Mouse (Mus musculus) CH12.LX (cell line): ENCODE measurements at regions not wholly inside any gene's neighbourhood (a gene's known extent, or its start where the extent isn't known, plus 50 kb on each side); places are given as distances from the start of the nearest gene placed in this dataset.

Source experiments
- DNase-seq: peaks from one replicate; pipeline ENCODE4 v3.0.0-alpha.2; 2013; ENCODE audit errors: extremely low read depth
- H3K27ac ChIP-seq: 2 replicates; pipeline ENCODE4 v1.5.1; 2012; ENCODE audit warnings: low read depth, mild to moderate bottlenecking, control low read depth, moderate library complexity; ENCODE audit not compliant: insufficient read depth
- H3K27me3 ChIP-seq: replicated peaks from 2 replicates; pipeline ENCODE3; 2012; ENCODE audit warnings: inconsistent platforms
- H3K36me3 ChIP-seq, 2 experiments: replicated peaks in 1 of 2; 2 replicates each; pipeline versions ENCODE3 to v1.6.1; 2012; ENCODE audit warnings: inconsistent platforms in 1 of 2, low read length in 1 of 2, mild to moderate bottlenecking in 1 of 2, mixed read lengths in 1 of 2, moderate library complexity in 1 of 2; ENCODE audit not compliant: control insufficient read depth in 1 of 2, insufficient read depth in 1 of 2
- H3K4me1 ChIP-seq, 2 experiments: 2 replicates each; pipeline ENCODE4 v1.6.1; 2012; ENCODE audit warnings: inconsistent platforms in 1 of 2, moderate library complexity in 1 of 2; ENCODE audit not compliant: insufficient read depth in 2 of 2, control insufficient read depth in 1 of 2
- H3K4me2 ChIP-seq: 2 replicates; pipeline ENCODE4 v1.6.1; 2012; ENCODE audit warnings: low read depth, mild to moderate bottlenecking, control low read depth; ENCODE audit not compliant: poor library complexity, insufficient read depth, severe bottlenecking
- H3K4me3 ChIP-seq, 3 experiments: fragments of 150-350 bp in 1 of 3; sonication (generic) in 1 of 3; replicated peaks in 1 of 3; 2 replicates each; pipeline versions ENCODE3 to v1.5.1; 2011 to 2012; ENCODE audit warnings: low read depth in 2 of 3, low read length in 2 of 3, mild to moderate bottlenecking in 2 of 3, moderate library complexity in 2 of 3, control low read depth in 1 of 3, improper control_type of control experiment in 1 of 3, inconsistent platforms in 1 of 3, mixed read lengths in 1 of 3; ENCODE audit not compliant: poor library complexity in 1 of 3
- H3K79me2 ChIP-seq: replicated peaks from 2 replicates; pipeline ENCODE4 v1.6.1; 2012; ENCODE audit warnings: mild to moderate bottlenecking, moderate library complexity; ENCODE audit not compliant: control insufficient read depth, poor library complexity, insufficient read depth, severe bottlenecking; ENCODE audit errors: extremely low read depth
- H3K9ac ChIP-seq: 2 replicates; pipeline ENCODE4 v1.6.1; 2012; ENCODE audit warnings: low read depth, mild to moderate bottlenecking, control low read depth, moderate library complexity; ENCODE audit not compliant: insufficient read depth
- H3K9me3 ChIP-seq: replicated peaks from 2 replicates; pipeline ENCODE3; 2012; ENCODE audit warnings: low read length, inconsistent platforms, mixed read lengths
- BHLHE40 ChIP-seq: IDR thresholded peaks from 2 replicates; pipeline ENCODE4 v1.6.1; 2011; ENCODE audit warnings: mild to moderate bottlenecking, low read depth, low read length, improper control_type of control experiment
- CTCF ChIP-seq, 2 experiments: IDR thresholded peaks in 1 of 2; conservative IDR thresholded peaks in 1 of 2; 2 replicates each; pipeline ENCODE4 v1.5.1; 2011 to 2012; ENCODE audit warnings: low read depth in 2 of 2, low read length in 2 of 2, improper control_type of control experiment in 1 of 2, inconsistent platforms in 1 of 2, mild to moderate bottlenecking in 1 of 2, moderate library complexity in 1 of 2
- EP300 ChIP-seq: IDR thresholded peaks from 2 replicates; pipeline ENCODE4 v1.6.1; 2011; ENCODE audit warnings: low read length, improper control_type of control experiment
- ETS1 ChIP-seq: conservative IDR thresholded peaks from 2 replicates; pipeline ENCODE4 v1.6.1; 2012; ENCODE audit warnings: low read depth, mild to moderate bottlenecking, inconsistent platforms, low read length, improper control_type of control experiment, moderate library complexity
- HCFC1 ChIP-seq: IDR thresholded peaks from 2 replicates; pipeline ENCODE4 v1.6.1; 2012; ENCODE audit warnings: low read depth, mild to moderate bottlenecking, inconsistent platforms, low read length, improper control_type of control experiment
- IRF4 ChIP-seq: IDR thresholded peaks from 2 replicates; pipeline ENCODE4 v1.6.1; 2014; ENCODE audit warnings: low read depth, mild to moderate bottlenecking, inconsistent platforms, low read length, improper control_type of control experiment
- JUN ChIP-seq: IDR thresholded peaks from 2 replicates; pipeline ENCODE4 v1.6.1; 2011; ENCODE audit warnings: low read depth, mild to moderate bottlenecking, low read length, improper control_type of control experiment, moderate library complexity; ENCODE audit not compliant: insufficient read depth
- KAT2A ChIP-seq: IDR thresholded peaks from 2 replicates; pipeline ENCODE4 v1.6.1; 2012; ENCODE audit warnings: low read length, improper control_type of control experiment, inconsistent platforms; ENCODE audit not compliant: insufficient replicate concordance
- MAZ ChIP-seq: IDR thresholded peaks from 2 replicates; pipeline ENCODE4 v1.6.1; 2012; ENCODE audit warnings: low read depth, mild to moderate bottlenecking, inconsistent platforms, low read length, improper control_type of control experiment, moderate library complexity
- NELFE ChIP-seq: IDR thresholded peaks from 2 replicates; pipeline ENCODE4 v1.6.1; 2011; ENCODE audit warnings: low read depth, low read length, improper control_type of control experiment
- PAX5 ChIP-seq: IDR thresholded peaks from 2 replicates; pipeline ENCODE4 v1.6.1; 2012; ENCODE audit warnings: low read length, inconsistent platforms, mixed read lengths
- POLR2A ChIP-seq: IDR thresholded peaks from 2 replicates; pipeline ENCODE4 v1.6.1; 2011; ENCODE audit warnings: low read depth, mild to moderate bottlenecking, improper control_type of control experiment, low read length
- POLR2AphosphoS2 ChIP-seq: IDR thresholded peaks from 2 replicates; pipeline ENCODE4 v1.6.1; 2011; ENCODE audit warnings: low read depth, low read length, improper control_type of control experiment
- TBP ChIP-seq: conservative IDR thresholded peaks from 2 replicates; pipeline ENCODE4 v1.6.1; 2011; ENCODE audit warnings: low read depth, low read length, improper control_type of control experiment
- TCF12 ChIP-seq: IDR thresholded peaks from 2 replicates; pipeline ENCODE4 v1.6.1; 2014; ENCODE audit warnings: low read depth, mild to moderate bottlenecking, inconsistent platforms, low read length, improper control_type of control experiment
- UBTF ChIP-seq: IDR thresholded peaks from 2 replicates; pipeline ENCODE4 v1.6.1; 2012; ENCODE audit warnings: low read depth, mild to moderate bottlenecking, inconsistent platforms, low read length, improper control_type of control experiment, moderate library complexity
- ZKSCAN1 ChIP-seq: IDR thresholded peaks from 2 replicates; pipeline ENCODE4 v1.6.1; 2012; ENCODE audit warnings: low read depth, inconsistent platforms, low read length, improper control_type of control experiment, borderline replicate concordance
- ZMIZ1 ChIP-seq: IDR thresholded peaks from 2 replicates; pipeline ENCODE4 v1.6.1; 2012; ENCODE audit warnings: low read depth, mild to moderate bottlenecking, inconsistent platforms, low read length, improper control_type of control experiment
- ZNF384 ChIP-seq: IDR thresholded peaks from 2 replicates; pipeline ENCODE4 v1.6.1; 2012; ENCODE audit warnings: low read depth, low read length, improper control_type of control experiment, inconsistent platforms
- dilution Hi-C: fragments of 300-500 bp; cut with MboI; formaldehyde crosslinking; loops from 2 replicates; pipeline ENCODE4 v1.14.3; 2020; ENCODE audit warnings: low sequenced_read_pairs; ENCODE audit not compliant: extremely low pct_unique_long_range_greater_than_20kb, extremely low pct_ligation_motif_present
- in situ Hi-C: fragments of 300-500 bp; cut with MboI; formaldehyde crosslinking; loops from 3 replicates; pipeline ENCODE4 v1.14.3; 2019; ENCODE audit warnings: low sequenced_read_pairs, low pct_ligation_motif_present, low pct_unique_long_range_greater_than_20kb, mixed read lengths

DNA sequence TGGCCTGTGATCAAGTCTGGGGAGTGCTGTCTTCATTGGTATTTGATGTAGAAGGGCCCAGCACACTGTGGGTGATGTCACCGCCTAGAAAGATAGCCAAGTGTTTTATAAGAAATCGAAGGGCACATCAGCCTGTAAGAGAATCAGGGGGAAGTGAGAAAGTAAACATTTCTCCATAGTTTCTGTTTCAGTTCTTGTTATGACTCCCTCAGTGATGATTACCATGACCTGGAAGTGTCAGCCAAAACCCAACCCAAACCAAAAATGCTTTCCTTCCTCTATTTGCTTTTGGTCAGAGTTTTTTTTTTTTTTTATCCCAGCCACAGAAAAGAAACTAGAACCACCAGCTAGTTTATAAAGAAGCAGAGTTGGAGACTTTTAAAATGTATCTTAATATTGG lies 129.4 kb upstream of the Slco3a1 start:
- Histone ChIP-seq H3K4me3 (no peak overlapping the region), H3K4me1 (peaks cover 0 to 3% of the 10 kb centered on the region in 2 experiments; a peak in 1 of 4 replicates), H3K27ac (no peak overlapping the region)
- DNase-seq, result peak; percentile 34
- peak; percentile 45 for TF ChIP-seq ETS1
- TF ChIP-seq TCF12, result no peak
- TF ChIP-seq ZNF384, result peak; percentile 70
- TF ChIP-seq EP300, result peak; percentile 64
- peak; percentile 64 for TF ChIP-seq IRF4
- TF ChIP-seq, all 38 proteins: peak for 4
- Histone ChIP-seq H3K36me3 (no peaks in the 10 kb centered on the region), H3K9me3 (no peaks in the 10 kb centered on the region), H3K27me3 (no peaks in the 10 kb centered on the region), H3K79me2 (no peaks in the 10 kb centered on the region), H3K9ac (no peak overlapping the region), H3K4me2 (no peak overlapping the region)
- dilution Hi-C loops, result no loop called here
- in situ Hi-C loops, result no loop called here

GRCm38 (mm10) chr7:74673626-74674295 lies 119.2 kb upstream of the Slco3a1 start:
- no peak overlapping the region for H3K4me2 ChIP-seq
- in situ Hi-C loops, result no loop called here

GRCm38 (mm10) chr7:74669110-74669509 lies 114.5 kb upstream of the Slco3a1 start:
- Histone ChIP-seq H3K36me3 (no peaks in the 10 kb centered on the region), H3K27me3 (no peaks in the 10 kb centered on the region), H3K9ac (no peak overlapping the region), H3K79me2 (no peaks in the 10 kb centered on the region), H3K4me2 (no peak overlapping the region), H3K9me3 (no peaks in the 10 kb centered on the region), H3K27ac (no peak overlapping the region), H3K4me3 (no peak overlapping the region), H3K4me1 (no peaks in the 10 kb centered on the region)
- in situ Hi-C loops, result no loop called here
- TF ChIP-seq ZNF384, result no peak
- TF ChIP-seq ETS1, result no peak
- no peak for TF ChIP-seq UBTF
- TF ChIP-seq MAZ, result no peak
- no peak for TF ChIP-seq ZMIZ1
- TF ChIP-seq ZKSCAN1, result no peak
- no peak for TF ChIP-seq KAT2A
- no peak for TF ChIP-seq CTCF (conservative IDR thresholded peaks at IDR 0.05 in 1 of 2, IDR thresholded peaks at IDR 0.05 in 1 of 2; ENCODE audit: low read depth in 2 of 2, low read length in 2 of 2)
- TF ChIP-seq POLR2A, result no peak
- no peak for TF ChIP-seq EP300
- no peak for TF ChIP-seq NELFE
- no peak for TF ChIP-seq JUN
- TF ChIP-seq IRF4, result no peak
- DNase-seq, result no peak
- dilution Hi-C loops, result no loop called here

More at GRCm38 (mm10) chr7:74673626-74674295, 119.2 kb upstream of the Slco3a1 start:
- dilution Hi-C loops, result no loop called here
- TF ChIP-seq TBP (no peak), POLR2A (no peak), HCFC1 (no peak), MAZ (no peak), EP300 (no peak), PAX5 (no peak), BHLHE40 (no peak), POLR2AphosphoS2 (no peak)
- no peaks in the 10 kb centered on the region for H3K9me3 ChIP-seq
- H3K36me3 ChIP-seq, result no peaks in the 10 kb centered on the region
- H3K4me1 ChIP-seq, result no peaks in the 10 kb centered on the region
- no peaks in the 10 kb centered on the region for H3K79me2 ChIP-seq
- H3K9ac ChIP-seq, result no peak overlapping the region
- H3K27me3 ChIP-seq, result no peaks in the 10 kb centered on the region
- no peak for DNase-seq
- no peak overlapping the region for H3K4me3 ChIP-seq
- no peak overlapping the region for H3K27ac ChIP-seq
